Mouse (Mus musculus) stomach, embryonic 14.5 days (tissue): ENCODE data around the gene Rapgef5. TPM values are rescaled to one million over a fixed set of nuclear protein-coding genes. Genes with fewer than 3 reads are reported as not detected.

Source experiments
- ATAC-seq: fragments of 200-750 bp; cut with Nextera tagmentation; 2 replicates; pipeline ENCODE4 v1.8.0; 2017; ENCODE audit warnings: low read depth, moderate TSS enrichment; ENCODE audit not compliant: insufficient number of reproducible peaks, insufficient read depth, low FRiP score
- H3K27ac ChIP-seq: fragments of 300-500 bp; sonication (generic); 2 replicates; pipeline ENCODE4 v1.5.1; 2014; ENCODE audit warnings: mild to moderate bottlenecking, low read length, moderate library complexity, mixed read lengths
- H3K27me3 ChIP-seq: fragments of 300-500 bp; sonication (generic); 2 replicates; pipeline ENCODE4 v1.6.1; 2014; ENCODE audit warnings: low read length, control low read depth, mixed read lengths; ENCODE audit not compliant: control insufficient read depth, insufficient read depth
- H3K36me3 ChIP-seq: fragments of 300-500 bp; sonication (generic); 2 replicates; pipeline ENCODE4 v1.6.1; 2014; ENCODE audit warnings: mild to moderate bottlenecking, control low read depth, low read length, moderate library complexity, mixed read lengths; ENCODE audit not compliant: control insufficient read depth, insufficient read depth
- H3K4me1 ChIP-seq: fragments of 300-500 bp; sonication (generic); 2 replicates; pipeline ENCODE4 v1.6.1; 2014; ENCODE audit warnings: low read length, control low read depth, mixed read lengths; ENCODE audit not compliant: control insufficient read depth, insufficient read depth
- H3K4me2 ChIP-seq: fragments of 300-500 bp; sonication (generic); replicated peaks from 2 replicates; pipeline ENCODE4 v1.6.1; 2014; ENCODE audit warnings: low read depth, low read length, control low read depth
- H3K4me3 ChIP-seq: fragments of 300-500 bp; sonication (generic); 2 replicates; pipeline ENCODE4 v1.5.1; 2014; ENCODE audit warnings: low read depth, low read length, control low read depth
- H3K9ac ChIP-seq: fragments of 300-500 bp; sonication (generic); replicated peaks from 2 replicates; pipeline ENCODE4 v1.6.1; 2014; ENCODE audit warnings: low read depth, mild to moderate bottlenecking, control low read depth, low read length, moderate library complexity, mixed read lengths
- H3K9me3 ChIP-seq: fragments of 300-500 bp; sonication (generic); 2 replicates; pipeline ENCODE4 v1.6.1; 2016; ENCODE audit warnings: low read depth, low read length, control low read depth; ENCODE audit not compliant: control insufficient read depth
- WGBS: fragments of 180-500 bp; shearing (Covaris S2); extraction: QIAGEN DNeasy Blood & Tissue Kit; methylation state at CpG from one replicate; pipeline ENCODE4 v1.1.7; 2014; 5-methylcytosine and 5-hydroxymethylcytosine counted together
- polyA plus RNA-seq: library from polyadenylated mRNA; unstranded; fragments of >200 nt; fragmentation: Nextera tagmentation; extraction: Ambion mirVana; gene quantifications from 2 replicates; pipeline ENCODE4 v1.2.1, GENCODE M21; 2014

The Rapgef5 gene
- polyA plus RNA-seq, 1 experiment from 2014 or later, result 11.9 TPM

- H3K4me3 ChIP-seq, result no peak overlapping the region
- H3K27me3 ChIP-seq, result no peaks in the 10 kb centered on the region
- no peaks in the 10 kb centered on the region for H3K4me1 ChIP-seq
- no peaks in the 10 kb centered on the region for H3K36me3 ChIP-seq
- no peak overlapping the region for H3K4me2 ChIP-seq
- no peak overlapping the region for H3K9ac ChIP-seq
- no peak for ATAC-seq
- H3K27ac ChIP-seq, result no peak overlapping the region
- 46% methylated on average over 2 of the region's 2 CpGs for WGBS
- no peaks in the 10 kb centered on the region for H3K9me3 ChIP-seq
Observed at GRCm38 (mm10) chr12:117569671-117570070, 53.4 kb downstream of the Rapgef5 start.

- H3K27me3 ChIP-seq, result no peaks in the 10 kb centered on the region
- H3K27ac ChIP-seq, result no peak overlapping the region
- no peaks in the 10 kb centered on the region for H3K9me3 ChIP-seq
- no peaks in the 10 kb centered on the region for H3K36me3 ChIP-seq
- no peak overlapping the region for H3K4me2 ChIP-seq
- no peak overlapping the region for H3K4me3 ChIP-seq
- H3K9ac ChIP-seq, result no peak overlapping the region
- WGBS, result 83% methylated on average over 4 of the region's 4 CpGs
- H3K4me1 ChIP-seq, result no peaks in the 10 kb centered on the region
- ATAC-seq, result no peak
Observed at GRCm38 (mm10) chr12:117584256-117584655, 68.0 kb downstream of the Rapgef5 start.

- Histone ChIP-seq H3K9ac (no peak overlapping the region), H3K4me1 (no peaks in the 10 kb centered on the region), H3K27ac (no peak overlapping the region), H3K4me2 (no peak overlapping the region), H3K9me3 (no peaks in the 10 kb centered on the region), H3K36me3 (no peaks in the 10 kb centered on the region), H3K4me3 (no peak overlapping the region), H3K27me3 (no peaks in the 10 kb centered on the region)
- 85% methylated on average over 2 of the region's 2 CpGs for WGBS
- ATAC-seq, result no peak
Observed at GRCm38 (mm10) chr12:117585390-117585789, 69.1 kb downstream of the Rapgef5 start.

GRCm38 (mm10) chr12:117586124-117586523 lies 69.8 kb downstream of the Rapgef5 start:
- no peaks in the 10 kb centered on the region for H3K4me1 ChIP-seq
- no peaks in the 10 kb centered on the region for H3K9me3 ChIP-seq
- no peak overlapping the region for H3K4me3 ChIP-seq
- no peak for ATAC-seq
- H3K9ac ChIP-seq, result no peak overlapping the region
- no peak overlapping the region for H3K27ac ChIP-seq
- H3K36me3 ChIP-seq, result no peaks in the 10 kb centered on the region
- WGBS, result 43% methylated on average over 1 of the region's 1 CpGs
- H3K27me3 ChIP-seq, result no peaks in the 10 kb centered on the region
- no peak overlapping the region for H3K4me2 ChIP-seq

- no peak for ATAC-seq
- Histone ChIP-seq H3K4me2 (no peak overlapping the region), H3K9me3 (no peaks in the 10 kb centered on the region), H3K36me3 (no peaks in the 10 kb centered on the region), H3K27me3 (no peaks in the 10 kb centered on the region), H3K27ac (no peak overlapping the region), H3K4me3 (no peak overlapping the region), H3K9ac (no peak overlapping the region), H3K4me1 (no peaks in the 10 kb centered on the region)
- 61% methylated on average over 2 of the region's 2 CpGs for whole genome bisulfite sequencing
Observed at GRCm38 (mm10) chr12:117589186-117589585, 72.9 kb downstream of the Rapgef5 start.

- Histone ChIP-seq H3K9me3 (no peaks in the 10 kb centered on the region), H3K27ac (no peak overlapping the region), H3K4me1 (no peaks in the 10 kb centered on the region), H3K27me3 (no peaks in the 10 kb centered on the region), H3K4me2 (no peak overlapping the region), H3K4me3 (no peak overlapping the region), H3K36me3 (no peaks in the 10 kb centered on the region), H3K9ac (no peak overlapping the region)
- ATAC-seq, result no peak
- 56% methylated on average over 2 of the region's 2 CpGs for WGBS
Observed at GRCm38 (mm10) chr12:117592019-117592418, 75.7 kb downstream of the Rapgef5 start.

GRCm38 (mm10) chr12:117592583-117592982 lies 76.3 kb downstream of the Rapgef5 start:
- Histone ChIP-seq H3K36me3 (no peaks in the 10 kb centered on the region), H3K27ac (no peak overlapping the region), H3K27me3 (no peaks in the 10 kb centered on the region), H3K4me1 (no peaks in the 10 kb centered on the region), H3K9ac (no peak overlapping the region), H3K4me2 (no peak overlapping the region), H3K9me3 (no peaks in the 10 kb centered on the region), H3K4me3 (no peak overlapping the region)
- WGBS, result 54% methylated on average over 3 of the region's 3 CpGs
- ATAC-seq, result no peak

- Histone ChIP-seq H3K4me3 (no peak overlapping the region), H3K27ac (no peak overlapping the region), H3K4me1 (no peaks in the 10 kb centered on the region), H3K36me3 (no peaks in the 10 kb centered on the region), H3K27me3 (no peaks in the 10 kb centered on the region), H3K4me2 (no peak overlapping the region), H3K9ac (no peak overlapping the region), H3K9me3 (no peaks in the 10 kb centered on the region)
- ATAC-seq, result no peak
- 78% methylated on average over 9 of the region's 9 CpGs for WGBS
Observed at GRCm38 (mm10) chr12:117595179-117595578, 78.9 kb downstream of the Rapgef5 start.

GRCm38 (mm10) chr12:117598190-117598589 lies 81.9 kb downstream of the Rapgef5 start:
- Histone ChIP-seq H3K4me1 (no peaks in the 10 kb centered on the region), H3K27me3 (no peaks in the 10 kb centered on the region), H3K4me3 (no peak overlapping the region), H3K9ac (no peak overlapping the region), H3K9me3 (no peaks in the 10 kb centered on the region), H3K27ac (no peak overlapping the region), H3K4me2 (no peak overlapping the region), H3K36me3 (no peaks in the 10 kb centered on the region; the same call in 1 of the 2 replicates)
- 25% methylated on average over 2 of the region's 2 CpGs for WGBS
- no peak for ATAC-seq
